Mouse (Mus musculus) midbrain, embryonic 11.5 days (tissue): ENCODE measurements around the gene Cbln3. TPM values are rescaled to one million over a fixed set of nuclear protein-coding genes. Genes with fewer than 3 reads are reported as not detected.

Source experiments
- ATAC-seq: fragments of 200-750 bp; cut with Nextera tagmentation; 2 replicates; pipeline ENCODE4 v1.8.0; 2017; ENCODE audit warnings: moderate TSS enrichment, moderate library complexity; ENCODE audit not compliant: low FRiP score
- DNase-seq: peaks from one replicate; pipeline ENCODE4 v3.0.0; 2015; ENCODE audit warnings: low spot score; ENCODE audit errors: missing footprints
- H3K27ac ChIP-seq: fragments of 300-500 bp; sonication (generic); 2 replicates; pipeline ENCODE4 v1.5.1; 2014; ENCODE audit warnings: low read depth, low read length
- H3K27me3 ChIP-seq: fragments of 300-500 bp; sonication (generic); 2 replicates; pipeline ENCODE4 v1.6.1; 2014; ENCODE audit warnings: mild to moderate bottlenecking, low read length, moderate library complexity, mixed read lengths; ENCODE audit not compliant: control insufficient read depth, insufficient read depth
- H3K36me3 ChIP-seq: fragments of 300-500 bp; sonication (generic); 2 replicates; pipeline ENCODE4 v1.6.1; 2014; ENCODE audit warnings: mild to moderate bottlenecking, low read length, moderate library complexity, mixed read lengths; ENCODE audit not compliant: control insufficient read depth, insufficient read depth
- H3K4me1 ChIP-seq: fragments of 300-500 bp; sonication (generic); 2 replicates; pipeline ENCODE4 v1.6.1; 2014; ENCODE audit warnings: low read length; ENCODE audit not compliant: control insufficient read depth, insufficient read depth
- H3K4me2 ChIP-seq: fragments of 300-500 bp; sonication (generic); 2 replicates; pipeline ENCODE4 v1.6.1; 2014; ENCODE audit warnings: mild to moderate bottlenecking, moderate library complexity
- H3K4me3 ChIP-seq: fragments of 300-500 bp; sonication (generic); 2 replicates; pipeline ENCODE4 v1.5.1; 2014; ENCODE audit warnings: low read depth, low read length
- H3K9ac ChIP-seq: fragments of 300-500 bp; sonication (generic); 2 replicates; pipeline ENCODE4 v1.6.1; 2014; ENCODE audit warnings: low read length
- H3K9me3 ChIP-seq: fragments of 300-500 bp; sonication (generic); 2 replicates; pipeline ENCODE4 v1.6.1; 2016; ENCODE audit warnings: low read length; ENCODE audit not compliant: control insufficient read depth
- WGBS: fragments of 180-500 bp; shearing (Covaris S2); extraction: QIAGEN DNeasy Blood & Tissue Kit; methylation state at CpG from one replicate; pipeline ENCODE4 v1.1.7; 2014; 5-methylcytosine and 5-hydroxymethylcytosine counted together
- polyA plus RNA-seq: library from polyadenylated mRNA; unstranded; fragments of >200 nt; fragmentation: Nextera tagmentation; extraction: Ambion mirVana; gene quantifications from 2 replicates; pipeline ENCODE4 v1.2.1, GENCODE M21; 2014

Cbln3 gene
- polyA plus RNA-seq, 1 experiment from 2014 or later = 0.03 TPM

DNA sequence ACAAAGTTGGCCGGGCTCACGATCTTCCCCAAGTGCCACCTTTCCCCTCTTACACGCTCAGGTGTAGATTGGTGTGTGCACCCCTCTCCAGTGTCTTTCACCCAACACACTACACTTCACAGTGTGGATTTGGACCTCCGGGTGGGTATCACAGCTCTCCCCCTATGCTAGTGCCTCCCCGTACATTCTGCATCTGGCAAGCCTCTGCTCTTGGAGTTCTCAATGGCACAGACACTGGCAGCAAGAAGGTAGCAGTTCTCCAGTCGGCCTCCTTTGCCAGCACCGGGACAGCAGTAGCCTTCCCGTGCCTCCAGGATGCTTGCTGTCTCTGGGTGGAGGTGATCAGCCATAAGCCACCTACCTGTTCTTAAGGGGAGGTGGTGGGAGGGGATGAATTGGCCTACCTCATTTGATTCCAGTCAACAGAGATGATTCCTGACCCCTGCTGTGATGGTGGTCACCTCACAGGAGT lies 10.9 kb downstream of the Cbln3 start:
- peak; percentile 90 for DNase-seq
- Histone ChIP-seq H3K4me1 (no peaks in the 10 kb centered on the region), H3K36me3 (peaks cover 26% of the 10 kb centered on the region; the same call in 1 of the 2 replicates), H3K9ac (no peak overlapping the region; the same call in 1 of the 2 replicates), H3K9me3 (no peaks in the 10 kb centered on the region), H3K4me3 (no peak overlapping the region), H3K27ac (no peak overlapping the region), H3K4me2 (no peak overlapping the region), H3K27me3 (no peaks in the 10 kb centered on the region)
- 83% methylated on average over 8 of the region's 8 CpGs for WGBS
- peak; percentile 10; the same call in 1 of the 2 replicates for ATAC-seq

DNA sequence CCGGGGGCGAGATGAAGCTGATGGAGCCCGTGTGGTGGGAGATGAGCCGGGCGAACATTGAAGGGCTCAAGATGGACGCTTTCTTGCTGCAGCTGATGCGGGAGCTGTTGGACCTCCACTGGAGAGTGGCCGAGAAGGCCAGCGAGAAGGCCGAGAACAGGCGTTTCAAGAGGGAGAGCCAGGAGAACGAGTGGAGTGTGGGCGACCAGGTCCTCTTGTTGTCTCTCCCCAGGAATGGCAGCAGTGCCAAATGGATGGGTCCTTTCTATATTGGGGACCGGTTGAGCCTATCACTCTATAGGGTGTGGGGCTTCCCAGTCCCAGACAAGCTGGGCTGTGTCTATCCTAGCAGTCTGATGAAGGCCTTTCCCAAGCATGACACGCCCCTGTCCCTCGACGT lies 11.6 kb downstream of the Cbln3 start:
- Histone ChIP-seq H3K9ac (no peak overlapping the region), H3K27me3 (no peaks in the 10 kb centered on the region), H3K4me3 (no peak overlapping the region), H3K4me2 (no peak overlapping the region), H3K36me3 (peaks cover 27% of the 10 kb centered on the region; the same call in 1 of the 2 replicates), H3K9me3 (no peaks in the 10 kb centered on the region), H3K27ac (no peak overlapping the region), H3K4me1 (no peaks in the 10 kb centered on the region)
- 93% methylated on average over 17 of the region's 17 CpGs for WGBS
- ATAC-seq (no peak), DNase-seq (no peak)

DNA sequence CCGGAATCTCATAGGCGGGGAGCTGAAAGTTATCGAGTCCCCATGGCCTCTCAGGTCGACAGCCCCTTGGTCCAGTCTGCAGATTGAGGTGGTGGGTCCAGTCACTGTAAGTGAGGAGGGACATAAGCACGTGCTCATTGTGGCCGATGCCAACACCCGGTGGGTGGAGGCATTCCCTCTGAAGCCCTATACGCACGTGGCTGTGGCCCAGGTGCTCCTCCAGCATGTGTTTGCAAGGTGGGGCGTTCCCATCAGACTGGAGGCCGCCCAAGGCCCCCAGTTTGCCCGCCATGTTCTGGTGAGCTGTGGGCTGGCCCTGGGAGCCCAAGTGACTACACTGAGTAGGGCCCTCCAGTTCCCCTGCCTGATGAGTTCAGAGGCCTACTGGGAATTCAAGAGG lies 12.2 kb downstream of the Cbln3 start:
- Histone ChIP-seq H3K36me3 (peaks cover 27% of the 10 kb centered on the region; the same call in 1 of the 2 replicates), H3K27me3 (no peaks in the 10 kb centered on the region), H3K4me2 (no peak overlapping the region), H3K4me3 (no peak overlapping the region), H3K9ac (no peak overlapping the region), H3K9me3 (no peaks in the 10 kb centered on the region), H3K4me1 (no peaks in the 10 kb centered on the region), H3K27ac (no peak overlapping the region)
- ATAC-seq = no peak
- DNase-seq = no peak
- 94% methylated on average over 12 of the region's 12 CpGs for WGBS

DNA sequence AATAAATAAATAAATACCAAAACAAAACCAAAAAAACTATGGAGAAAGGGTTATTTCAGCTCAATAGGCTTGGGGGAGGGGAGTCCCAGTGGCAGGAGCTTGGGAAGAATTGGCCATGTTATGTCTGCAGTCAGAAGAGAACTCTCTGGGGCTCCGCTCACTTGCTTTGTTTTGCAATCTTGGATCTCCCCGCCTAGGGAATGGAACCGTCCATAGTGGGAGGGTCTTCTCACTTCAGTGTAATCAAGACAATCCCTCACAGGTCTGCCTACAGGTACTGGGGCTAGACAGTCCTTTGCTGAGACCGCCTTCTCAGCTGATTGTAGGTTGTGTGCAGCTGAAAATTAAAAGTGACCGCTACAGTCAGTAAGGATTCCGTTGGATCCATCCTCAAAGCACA lies 14.7 kb downstream of the Cbln3 start:
- Histone ChIP-seq H3K4me1 (no peaks in the 10 kb centered on the region), H3K27me3 (no peaks in the 10 kb centered on the region), H3K4me3 (no peak overlapping the region), H3K36me3 (peaks cover 35% of the 10 kb centered on the region), H3K4me2 (no peak overlapping the region), H3K9me3 (no peaks in the 10 kb centered on the region), H3K27ac (no peak overlapping the region), H3K9ac (no peak overlapping the region)
- DNase-seq (no peak), ATAC-seq (no peak)
- 97% methylated on average over 6 of the region's 6 CpGs for WGBS

DNA sequence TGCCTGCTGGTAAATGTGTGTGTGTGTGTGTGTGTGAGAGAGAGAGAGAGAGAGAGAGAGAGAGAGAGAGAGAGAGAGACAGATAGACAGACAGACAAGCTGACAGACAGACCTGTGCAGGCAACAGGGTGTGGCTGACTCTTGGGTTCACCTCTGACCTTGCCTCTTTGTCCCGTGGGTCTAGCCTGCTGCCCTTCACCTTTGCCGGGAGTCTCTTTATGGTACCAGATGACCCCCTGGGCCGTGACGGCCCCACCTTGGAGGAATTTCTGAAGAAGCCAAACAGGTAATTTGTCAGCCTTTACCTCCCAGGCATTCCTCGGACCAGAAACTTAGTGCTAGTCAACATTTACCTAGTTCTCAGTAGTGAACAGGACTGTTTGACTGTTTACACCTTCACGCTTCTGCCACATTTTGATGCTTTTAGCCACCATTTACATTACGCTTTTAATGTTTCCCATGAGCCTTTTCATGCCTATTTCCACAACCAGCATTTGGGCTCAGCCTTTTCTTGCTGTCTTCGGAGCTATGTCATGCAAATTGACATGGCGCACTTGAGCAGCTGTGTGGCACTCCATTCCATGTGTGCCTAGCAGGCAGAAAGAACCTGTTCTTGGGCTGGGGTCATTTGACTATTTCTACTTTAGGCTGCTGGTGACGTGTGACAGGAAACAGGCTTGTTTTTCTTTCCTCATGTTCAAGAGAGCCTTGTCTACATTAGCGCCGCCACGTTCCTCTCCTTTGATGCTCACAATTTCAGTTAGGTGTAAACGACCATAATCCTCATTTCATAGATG lies 15.8 kb downstream of the Cbln3 start:
- Histone ChIP-seq H3K27me3 (no peaks in the 10 kb centered on the region), H3K4me1 (no peaks in the 10 kb centered on the region), H3K4me2 (no peak overlapping the region), H3K36me3 (peaks cover 35% of the 10 kb centered on the region), H3K4me3 (no peak overlapping the region), H3K27ac (no peak overlapping the region), H3K9me3 (no peaks in the 10 kb centered on the region), H3K9ac (no peak overlapping the region)
- no peak for ATAC-seq
- DNase-seq = peak; percentile 17
- 91% methylated on average over 14 of the region's 14 CpGs for WGBS

DNA sequence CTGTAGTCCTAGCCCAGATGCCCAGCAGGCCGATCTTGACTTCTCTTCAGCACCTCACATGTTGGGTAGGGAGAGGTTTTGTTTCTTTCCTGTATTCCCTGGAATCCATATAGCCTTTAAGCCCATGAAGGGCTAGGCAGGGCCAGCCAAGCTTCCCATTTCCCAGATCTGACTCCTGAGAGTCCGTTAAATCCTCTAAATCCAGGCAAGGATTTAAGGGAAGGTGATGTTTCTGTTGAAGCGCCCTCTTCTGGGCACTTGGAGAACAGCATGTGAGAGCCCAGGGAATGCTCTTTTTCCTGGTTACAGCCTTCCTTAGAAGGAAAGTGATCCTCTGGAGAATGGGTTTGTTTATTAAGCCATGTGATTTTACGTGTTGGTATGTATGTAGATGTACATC lies 17.2 kb downstream of the Cbln3 start:
- H3K27me3 ChIP-seq = no peaks in the 10 kb centered on the region
- H3K27ac ChIP-seq = no peak overlapping the region
- no peak overlapping the region for H3K9ac ChIP-seq
- H3K4me2 ChIP-seq = no peak overlapping the region
- H3K4me1 ChIP-seq = peaks cover 3% of the 10 kb centered on the region
- ATAC-seq (no peak), DNase-seq (peak; percentile 95)
- H3K36me3 ChIP-seq = peaks cover 34% of the 10 kb centered on the region
- H3K9me3 ChIP-seq = no peaks in the 10 kb centered on the region
- 34% methylated on average over 4 of the region's 4 CpGs for WGBS
- H3K4me3 ChIP-seq = no peak overlapping the region

DNA sequence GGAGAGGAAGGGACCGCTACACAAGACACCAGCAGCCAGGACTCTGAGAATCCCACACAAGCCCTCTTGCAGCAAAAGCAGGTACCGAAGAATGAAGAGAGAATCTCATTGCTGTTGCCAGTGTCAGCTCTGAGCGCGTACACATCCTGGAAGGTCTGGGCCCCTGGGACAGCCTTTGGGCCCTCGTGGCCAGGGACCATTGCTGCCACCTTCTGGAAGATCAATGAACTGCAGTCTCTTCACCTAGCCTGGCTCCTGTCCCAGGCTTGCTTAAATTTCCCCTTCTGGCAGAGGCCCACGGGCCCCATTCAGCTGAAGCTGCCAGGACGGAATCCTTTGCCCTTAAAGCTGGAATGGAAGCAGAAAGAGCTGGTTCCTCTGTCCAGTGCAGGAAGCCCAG lies 20.4 kb downstream of the Cbln3 start:
- H3K4me1 ChIP-seq = peaks cover 12% of the 10 kb centered on the region
- H3K4me3 ChIP-seq = no peak overlapping the region
- WGBS = 32% methylated on average over 7 of the region's 7 CpGs
- H3K36me3 ChIP-seq = peaks cover 13% of the 10 kb centered on the region
- no peak overlapping the region for H3K9ac ChIP-seq
- DNase-seq (peak; percentile 97), ATAC-seq (peak; percentile 62; the same call in 1 of the 2 replicates)
- no peak overlapping the region for H3K27ac ChIP-seq
- no peaks in the 10 kb centered on the region for H3K9me3 ChIP-seq
- no peak overlapping the region for H3K4me2 ChIP-seq
- no peaks in the 10 kb centered on the region for H3K27me3 ChIP-seq

DNA sequence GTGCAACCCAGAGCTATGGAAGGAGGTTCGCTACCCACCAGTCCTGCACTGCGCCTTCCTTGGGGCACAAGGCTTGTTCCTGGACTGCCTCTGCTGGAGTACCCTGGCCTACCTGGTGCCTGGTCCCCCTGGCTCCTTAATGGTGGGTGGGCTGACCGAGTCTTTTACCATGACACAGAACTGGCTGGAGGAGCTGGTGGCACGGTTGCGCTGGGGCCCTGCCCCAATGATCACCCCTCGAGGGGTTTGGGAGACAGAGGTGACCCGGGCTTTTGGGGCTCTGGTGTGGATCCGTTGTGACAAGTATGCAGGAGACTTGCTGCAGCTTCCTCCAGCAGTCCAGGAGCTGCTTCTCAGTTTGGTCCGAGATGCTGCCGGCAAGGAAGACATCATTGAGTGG lies 21.2 kb downstream of the Cbln3 start:
- DNase-seq = no peak
- Histone ChIP-seq H3K9ac (no peak overlapping the region), H3K27me3 (no peaks in the 10 kb centered on the region), H3K4me3 (no peak overlapping the region), H3K27ac (no peak overlapping the region), H3K9me3 (no peaks in the 10 kb centered on the region), H3K4me1 (peaks cover 12% of the 10 kb centered on the region), H3K36me3 (peaks cover 8% of the 10 kb centered on the region), H3K4me2 (no peak overlapping the region)
- no peak for ATAC-seq
- 96% methylated on average over 10 of the region's 10 CpGs for WGBS

DNA sequence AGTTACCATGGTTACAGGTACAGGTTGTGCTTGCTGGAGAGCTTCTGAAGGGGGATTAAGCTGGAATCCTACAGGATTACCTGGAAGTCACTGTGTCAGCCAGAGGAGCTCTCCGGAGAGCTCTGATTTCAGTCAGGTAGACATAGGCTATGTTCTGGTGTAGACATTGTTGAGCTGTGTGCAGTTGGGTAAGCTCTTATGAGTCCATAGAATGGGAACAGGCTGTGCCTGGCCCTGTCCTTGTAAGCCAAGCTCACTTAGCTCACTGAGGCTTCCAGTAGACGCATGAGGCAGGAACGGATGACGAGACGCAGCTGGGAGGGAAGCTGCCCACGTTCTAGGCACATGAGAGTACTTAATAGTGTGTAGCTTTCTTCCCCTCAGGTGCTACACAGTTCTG lies 22.0 kb downstream of the Cbln3 start:
- Histone ChIP-seq H3K27ac (no peak overlapping the region), H3K4me2 (no peak overlapping the region), H3K27me3 (no peaks in the 10 kb centered on the region), H3K36me3 (peaks cover 8% of the 10 kb centered on the region), H3K9me3 (no peaks in the 10 kb centered on the region), H3K9ac (no peak overlapping the region), H3K4me3 (no peak overlapping the region), H3K4me1 (peaks cover 12% of the 10 kb centered on the region)
- no peak for DNase-seq
- WGBS = 68% methylated on average over 6 of the region's 6 CpGs
- ATAC-seq = no peak
